Mouse (Mus musculus) urinary bladder, postnatal 0 days (tissue): Measurements from ENCODE around the gene Dpep3. TPM values are rescaled to one million over a fixed set of nuclear protein-coding genes. Genes with fewer than 3 reads are reported as not detected.

Experiments
- microRNA-seq: library from miRNA; unstranded; fragments of <30 nt; microRNA quantifications from one replicate; pipeline ENCODE4, GENCODE M21; 2016
- polyA plus RNA-seq: library from polyadenylated mRNA; unstranded; fragments of >200 nt; fragmentation: Nextera tagmentation; extraction: Ambion mirVana; gene quantifications from 2 replicates; pipeline ENCODE4 v1.2.1, GENCODE M21; 2015

The Dpep3 gene
- 0.18 TPM in 1 of 2 replicates, not detected in the other for polyA plus RNA-seq

DNA sequence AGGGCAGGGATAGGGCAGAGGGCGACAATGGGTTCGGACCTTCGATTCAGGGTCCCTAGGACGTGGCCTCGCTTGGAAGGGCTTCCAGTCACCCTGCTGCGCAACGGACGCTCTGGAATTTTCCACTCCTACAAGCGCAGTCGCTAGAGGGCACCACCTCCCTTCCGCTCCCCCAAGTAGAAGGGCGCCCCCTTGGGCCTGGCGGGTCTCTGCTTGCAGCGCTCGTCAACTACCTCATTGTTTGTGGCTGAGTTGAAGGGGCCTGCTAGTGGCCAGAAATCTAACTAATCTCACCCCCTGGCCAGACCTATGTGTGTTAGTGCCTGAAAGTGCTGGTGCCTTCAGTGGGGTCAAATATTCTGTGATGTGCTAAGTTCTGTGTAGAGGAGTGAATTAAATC lies at the start of gene Dpep3:
TSS of gene Dpep3 (minus strand) at position 105 of the 400 bp plus-strand sequence.

DNA sequence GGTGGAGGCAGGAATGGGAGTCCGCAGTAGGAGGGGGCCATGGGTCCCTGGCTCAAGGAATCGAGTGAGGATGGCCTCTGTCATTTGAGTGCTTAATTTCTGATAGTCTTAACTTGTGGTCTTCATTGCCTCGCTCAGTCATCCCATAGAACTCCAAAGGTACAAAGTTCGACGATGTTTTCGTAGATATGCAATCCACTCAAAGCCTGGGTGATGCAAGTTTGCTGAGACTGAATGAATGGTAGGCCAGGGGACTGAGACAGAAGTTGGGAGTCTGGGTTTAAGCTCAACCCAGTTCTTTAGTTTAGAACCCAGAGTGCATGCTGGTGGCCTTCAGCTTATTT lies 32.4 kb upstream of the Dpep3 start, which contains the start of gene Ddx28:
TSS of gene Ddx28 (minus strand) at position 240 of the 344 bp plus-strand sequence.

DNA sequence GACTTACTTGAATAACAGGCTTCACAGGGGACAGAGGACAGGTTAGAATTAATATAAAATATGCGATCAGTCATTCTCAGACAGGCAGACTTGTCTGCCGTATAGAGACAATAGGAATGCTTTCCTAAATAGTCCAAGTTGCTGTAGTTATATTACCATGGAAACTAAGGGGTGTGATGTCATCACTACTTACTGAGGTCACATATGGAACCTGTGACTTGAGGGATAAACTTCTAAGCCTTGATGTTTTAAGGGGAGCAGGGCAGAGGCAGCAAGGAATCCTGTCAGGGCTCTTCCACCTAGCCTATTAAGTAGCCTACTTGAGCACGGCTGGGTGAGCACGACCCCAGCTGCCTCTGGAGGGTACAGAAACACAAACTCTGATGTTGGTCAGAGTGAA lies 26.6 kb upstream of the Dpep3 start, which contains the start of gene Dpep2nb:
TSS of gene Dpep2nb (minus strand) at position 101 of the 400 bp plus-strand sequence.

DNA sequence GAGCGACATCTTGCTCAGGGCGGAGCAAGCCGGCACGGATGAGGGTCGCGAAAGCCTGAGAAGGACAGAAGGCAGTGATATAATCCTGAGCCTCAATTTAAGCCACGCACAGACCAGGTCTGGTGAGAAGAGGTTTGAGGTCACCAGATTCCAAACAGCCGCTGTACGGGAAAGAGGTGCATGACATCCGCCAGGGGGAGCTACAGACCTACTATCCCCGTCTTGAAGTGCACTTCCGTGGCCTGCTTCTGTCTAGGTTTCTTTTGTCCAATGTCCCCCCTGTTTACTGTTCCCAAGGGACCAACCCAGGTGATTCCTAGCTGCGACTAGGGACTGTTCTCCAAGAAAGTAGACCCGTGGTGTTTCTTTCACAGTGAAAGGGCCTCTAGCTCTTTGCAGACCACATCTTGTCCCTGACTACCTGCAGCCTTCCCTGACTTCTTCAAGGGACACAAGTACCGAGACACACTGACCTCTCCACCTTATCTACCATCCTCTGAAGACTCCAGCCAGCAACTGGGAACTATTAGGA lies 11.7 kb upstream of the Dpep3 start, which contains the start of gene Dus2:
TSS of gene Dus2 (plus strand) at position 482 of the 532 bp plus-strand sequence.

DNA sequence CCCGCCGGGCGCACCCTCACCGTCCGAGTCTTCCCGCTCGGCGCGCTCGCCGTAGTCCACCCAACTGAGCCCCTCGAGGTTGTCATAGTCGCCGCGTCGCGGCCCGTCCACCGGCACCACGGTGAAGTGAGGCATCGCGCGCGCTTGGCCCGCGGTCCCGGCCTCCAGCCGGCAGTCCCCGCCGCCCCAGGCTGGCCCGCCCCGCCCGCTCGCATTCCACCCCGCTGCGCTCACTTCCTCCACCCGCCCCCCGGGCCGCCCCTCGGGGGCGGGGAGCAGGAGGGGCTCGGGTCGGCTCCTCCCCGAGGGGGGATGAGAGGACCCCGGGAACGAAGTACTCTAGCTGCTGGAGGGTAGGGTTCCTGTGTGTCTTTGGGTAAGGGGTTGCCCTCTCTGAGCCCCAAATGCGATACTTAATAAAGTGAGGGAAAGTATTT lies 13.3 kb downstream of the Dpep3 start, which contains the start of gene Slc12a4:
TSS of gene Slc12a4 (minus strand) at position 193 of the 437 bp plus-strand sequence.

DNA sequence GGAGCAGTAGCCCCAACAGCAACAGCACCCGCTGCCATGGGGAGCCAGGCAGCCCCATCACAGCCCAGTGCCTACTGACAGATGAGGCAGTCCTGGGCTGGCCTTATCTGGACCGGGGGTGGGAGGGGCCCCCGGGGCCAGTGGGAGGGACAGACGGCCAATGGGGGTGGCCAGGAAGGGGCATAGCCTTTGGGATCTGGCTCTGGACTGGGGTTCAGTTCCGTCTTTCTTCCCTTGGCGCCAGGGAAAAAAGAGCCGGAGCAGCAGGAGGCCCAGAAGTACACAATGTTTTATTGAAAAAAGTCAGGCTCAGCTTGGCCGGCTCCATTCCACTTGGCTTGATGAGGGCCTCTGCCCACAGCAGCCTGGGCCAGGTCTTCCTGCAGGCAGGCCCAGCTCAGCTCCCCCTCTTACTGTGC lies 35.9 kb downstream of the Dpep3 start, which contains the start of gene Lcat:
TSS of gene Lcat (minus strand) at position 62 of the 419 bp plus-strand sequence.

DNA sequence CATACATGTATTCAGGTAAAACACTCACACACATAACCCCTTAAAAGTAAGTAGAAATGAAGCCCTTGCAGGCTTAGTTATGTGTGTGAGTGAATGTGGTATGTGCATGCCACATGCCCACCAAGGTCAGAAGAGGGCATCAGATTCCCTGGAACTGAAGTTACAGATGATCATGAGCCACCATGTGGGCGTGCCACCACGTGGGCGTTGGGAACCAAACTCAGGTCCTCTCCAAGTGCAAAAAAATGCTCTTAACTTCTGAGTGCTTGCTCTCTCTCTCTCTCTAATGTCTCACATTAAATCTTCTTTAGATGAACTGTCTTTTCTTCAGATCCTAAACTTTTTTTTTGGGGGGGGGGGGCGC lies 40.9 kb downstream of the Dpep3 start, which contains the start of gene Psmb10:
TSS of gene Psmb10 (minus strand) at position 139 of the 364 bp plus-strand sequence.

DNA sequence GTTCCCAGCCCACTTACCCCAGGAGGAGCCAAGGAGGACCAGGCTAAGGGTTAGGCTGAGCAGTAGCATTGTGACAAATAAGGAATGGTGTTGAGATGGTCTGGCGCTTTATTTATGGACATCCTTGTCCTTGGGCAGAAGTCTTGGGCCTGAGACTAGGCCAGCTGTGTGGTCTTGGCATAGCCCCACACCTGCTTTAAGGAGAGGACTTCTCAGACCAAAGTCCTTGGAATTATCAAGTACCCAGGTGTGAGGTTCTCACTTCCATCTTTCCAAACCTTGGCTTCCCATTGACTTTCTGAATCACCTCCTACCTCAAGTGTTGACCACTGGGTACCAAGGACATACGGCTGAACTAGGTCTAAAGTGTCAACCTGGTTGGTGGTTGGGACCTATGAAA lies 45.5 kb downstream of the Dpep3 start, which contains the start of gene Ctrl:
TSS of gene Ctrl (minus strand) at position 101 of the 400 bp plus-strand sequence.

Small RNA genes within 50 kb of the gene (microRNA-seq; reads per million reads assigned to microRNA genes)
- not detected for gene Mir7074

Other genes starting within 250 kb of the Dpep3 start
- gene Gfod2, start 220.8 kb downstream of the Dpep3 start, polyA plus RNA-seq: 8.4 and 11.5 TPM in 2 replicates
- gene Ranbp10, start 152.1 kb downstream of the Dpep3 start, polyA plus RNA-seq: 5.3 and 5.5 TPM in 2 replicates
- gene Tsnaxip1, start 151.7 kb downstream of the Dpep3 start, polyA plus RNA-seq: not detected in 2 replicates
- 12.8 and 15.9 TPM in 2 replicates for gene Cenpt, start 126.2 kb downstream of the Dpep3 start, polyA plus RNA-seq
- 34.7 and 37.6 TPM in 2 replicates for gene Thap11, start 124.3 kb downstream of the Dpep3 start, polyA plus RNA-seq
- 135 and 151 TPM in 2 replicates for gene Nutf2, start 118.8 kb downstream of the Dpep3 start, polyA plus RNA-seq
- gene Edc4, start 98.5 kb downstream of the Dpep3 start, polyA plus RNA-seq: 16.9 and 18.8 TPM in 2 replicates
- gene Nrn1l, start 85.9 kb downstream of the Dpep3 start, polyA plus RNA-seq: 0.30 and 0.36 TPM in 2 replicates
- gene Pskh1, start 79.0 kb downstream of the Dpep3 start, polyA plus RNA-seq: 16.9 and 17.5 TPM in 2 replicates
- 0.40 and 0.55 TPM in 2 replicates for gene Ctrl, start 45.6 kb downstream of the Dpep3 start, polyA plus RNA-seq
- gene Psmb10, start 41.0 kb downstream of the Dpep3 start, polyA plus RNA-seq: 41.7 and 50.9 TPM in 2 replicates
- gene Lcat, start 36.0 kb downstream of the Dpep3 start, polyA plus RNA-seq: 0.81 and 0.85 TPM in 2 replicates
- gene Slc12a4, start 13.3 kb downstream of the Dpep3 start, polyA plus RNA-seq: 33.0 and 35.3 TPM in 2 replicates
- gene Dus2, start 11.9 kb upstream of the Dpep3 start, polyA plus RNA-seq: 12.1 and 13.2 TPM in 2 replicates
- not detected in 2 replicates for gene Dpep2nb, start 26.5 kb upstream of the Dpep3 start, polyA plus RNA-seq
- 10.4 and 11.0 TPM in 2 replicates for gene Ddx28, start 32.5 kb upstream of the Dpep3 start, polyA plus RNA-seq
- gene Nfatc3, start 79.4 kb upstream of the Dpep3 start, polyA plus RNA-seq: 2.9 and 3.2 TPM in 2 replicates
- 39.5 and 40.6 TPM in 2 replicates for gene Esrp2, start 157.5 kb upstream of the Dpep3 start, polyA plus RNA-seq
- gene Pla2g15, start 171.0 kb upstream of the Dpep3 start, polyA plus RNA-seq: 7.1 and 7.7 TPM in 2 replicates
- gene Slc7a6, start 189.4 kb upstream of the Dpep3 start, polyA plus RNA-seq: 53.5 and 58.0 TPM in 2 replicates
- 17.1 and 19.3 TPM in 2 replicates for gene Slc7a6os, start 231.5 kb upstream of the Dpep3 start, polyA plus RNA-seq
- 20.6 and 20.9 TPM in 2 replicates for gene Prmt7, start 231.5 kb upstream of the Dpep3 start, polyA plus RNA-seq